Mouse (Mus musculus): ENCODE results near the gene Aplnr.

Gene Aplnr

GRCm38 (mm10) chr2:85137601-85138140, 1.6 kb downstream of the Aplnr start:
- DNase-seq (ENCODE audit: low spot score) = no peak

GRCm38 (mm10) chr2:85138143-85138542, 2.1 kb downstream of the Aplnr start:
- no peak for DNase-seq (ENCODE audit: low spot score)

DNA sequence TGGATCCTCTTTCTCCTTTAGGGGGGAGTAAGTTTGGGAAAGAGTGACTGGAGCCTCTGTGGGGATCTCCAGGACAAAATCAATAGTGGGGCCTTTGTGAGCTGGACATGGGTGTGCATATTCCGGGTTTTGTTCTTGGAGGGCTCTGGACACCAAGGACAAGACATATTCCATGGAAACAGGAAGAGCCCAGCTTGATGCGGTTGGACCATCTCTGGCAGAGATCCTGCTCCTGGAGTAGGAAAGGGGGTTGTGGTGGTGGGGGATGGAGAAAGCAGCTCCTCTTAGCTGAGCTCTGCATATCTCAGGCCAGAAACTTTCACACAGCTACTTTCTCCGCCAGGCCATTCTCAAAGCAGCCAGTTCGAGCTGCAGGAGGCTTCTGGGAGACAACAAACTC, 3.4 kb downstream of the Aplnr start:
- no peak for DNase-seq (ENCODE audit: low spot score)

- no peak for DNase-seq (ENCODE audit: low spot score)
These were observed 3.8 kb downstream of the Aplnr start for GRCm38 (mm10) chr2:85139846-85140245.

GRCm38 (mm10) chr2:85140833-85141232, 4.8 kb downstream of the Aplnr start:
- DNase-seq (ENCODE audit: low spot score) = no peak

- DNase-seq (ENCODE audit: low spot score) = no peak
These were observed 8.9 kb downstream of the Aplnr start for GRCm38 (mm10) chr2:85144908-85145307.

DNA sequence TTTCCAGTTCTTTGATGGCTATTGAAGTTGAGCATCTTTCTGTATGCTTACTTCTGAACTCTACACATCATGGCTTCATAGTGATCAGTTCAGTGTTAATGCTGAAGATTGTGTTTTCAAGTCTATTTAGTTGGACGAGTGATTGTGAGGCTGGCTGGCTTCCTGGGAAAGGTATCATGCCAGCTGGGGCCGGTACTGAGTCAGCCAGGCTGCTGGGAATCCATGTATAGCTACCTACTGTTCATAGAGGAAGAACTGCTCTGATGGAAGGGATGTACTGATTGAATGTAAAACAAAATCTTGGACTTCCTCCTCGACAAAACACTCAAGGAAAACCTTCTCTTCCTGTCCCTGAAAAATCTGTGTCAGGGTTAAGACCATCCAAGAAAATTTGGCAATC, 9.3 kb downstream of the Aplnr start:
- DNase-seq (ENCODE audit: low spot score) = no peak

DNA sequence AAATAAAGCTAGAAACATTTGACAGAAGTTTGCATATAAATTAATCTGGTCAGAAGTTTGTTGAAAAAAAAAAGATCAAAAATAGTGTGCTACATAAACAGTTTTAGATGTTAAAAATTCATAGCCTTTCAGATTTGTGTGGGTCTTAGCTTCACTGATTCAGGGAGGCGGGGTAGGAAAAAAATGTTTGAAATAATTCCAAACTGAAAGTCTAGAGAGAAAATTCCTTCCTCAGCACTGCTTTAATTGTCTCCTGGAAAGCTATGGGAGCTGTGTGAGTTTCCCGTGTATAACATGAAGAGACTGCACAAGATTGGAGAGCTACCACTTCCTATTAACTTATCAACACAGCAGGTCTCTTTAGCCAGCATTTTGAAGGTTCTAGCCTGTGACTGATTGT, 11.5 kb downstream of the Aplnr start:
- DNase-seq (ENCODE audit: low spot score) = no peak

DNA sequence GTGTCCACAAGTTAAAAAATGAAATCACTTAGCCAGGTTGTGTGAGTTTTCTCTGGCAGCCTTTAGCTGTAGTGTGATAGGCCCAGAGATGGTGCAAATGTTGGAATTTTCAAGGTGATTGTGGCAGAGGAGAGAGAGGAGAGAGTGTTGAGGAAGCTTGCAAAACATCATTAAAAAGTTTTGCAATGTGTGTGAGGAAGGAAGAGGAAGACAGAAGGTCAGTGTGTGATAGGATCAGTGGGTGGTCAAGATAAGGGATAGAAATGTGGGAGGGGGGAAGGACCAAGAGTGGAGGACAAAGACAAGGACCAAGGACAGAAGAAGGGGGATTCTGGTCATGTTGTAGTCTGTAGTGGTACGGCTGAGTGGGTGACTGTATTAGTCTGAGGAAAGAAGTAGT, 14.3 kb downstream of the Aplnr start:
- DNase-seq (ENCODE audit: low spot score) = no peak

- no peak for DNase-seq (ENCODE audit: low spot score)
These were observed 15.2 kb downstream of the Aplnr start for GRCm38 (mm10) chr2:85151233-85151632.

- DNase-seq (ENCODE audit: low spot score) = no peak
These were observed 19.3 kb downstream of the Aplnr start for GRCm38 (mm10) chr2:85155334-85155733.

- no peak for DNase-seq (ENCODE audit: low spot score)
These were observed 20.1 kb downstream of the Aplnr start for GRCm38 (mm10) chr2:85156136-85156535.

DNA sequence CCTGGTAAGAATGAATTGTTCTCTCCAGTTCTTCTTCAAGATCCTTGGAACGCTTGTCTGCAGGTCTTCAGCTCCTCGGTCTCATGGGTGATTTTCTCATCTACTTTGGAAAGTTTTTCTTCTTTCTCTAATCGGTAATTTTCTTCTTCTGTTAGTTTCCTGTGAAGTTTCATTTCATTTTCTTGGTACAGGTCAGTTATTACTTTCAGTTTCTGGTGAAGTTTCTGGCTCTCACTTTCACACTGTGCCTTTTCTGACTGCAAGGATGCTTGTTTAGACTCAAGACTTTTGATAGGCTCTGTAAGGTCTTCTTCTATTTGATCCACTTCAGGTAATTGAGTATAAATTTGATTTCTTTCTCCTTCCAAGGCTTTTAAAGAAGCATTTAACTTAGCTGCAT, 21.4 kb downstream of the Aplnr start:
- DNase-seq (ENCODE audit: low spot score) = no peak

GRCm38 (mm10) chr2:85160901-85161637, 25.0 kb downstream of the Aplnr start:
- no peak for DNase-seq (ENCODE audit: low spot score)

DNA sequence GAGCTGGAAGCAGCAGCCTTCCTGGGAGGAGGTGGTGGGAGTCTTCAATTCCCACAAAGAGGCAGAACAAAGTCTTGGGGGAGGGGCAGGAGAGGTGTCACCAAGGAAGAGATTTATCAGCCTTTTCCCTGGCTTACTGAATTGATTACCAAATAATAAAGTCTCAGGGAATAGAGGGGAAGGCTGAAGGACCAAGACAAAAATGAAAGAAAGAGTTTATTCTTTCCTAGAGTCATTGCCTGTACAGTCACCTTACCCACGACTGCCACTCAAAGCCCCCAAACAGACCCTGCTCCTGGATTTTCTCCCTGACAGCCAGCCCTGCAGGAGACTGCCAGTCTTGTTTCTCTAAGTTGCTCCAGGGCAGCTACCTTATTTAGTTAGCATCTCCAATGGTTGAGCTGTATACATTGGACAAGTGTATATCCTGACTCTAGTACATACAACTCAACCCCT, 25.6 kb downstream of the Aplnr start:
- DNase-seq (ENCODE audit: low spot score) = no peak

- no peak for DNase-seq (ENCODE audit: low spot score)
These were observed 27.5 kb downstream of the Aplnr start for GRCm38 (mm10) chr2:85163311-85164047.

GRCm38 (mm10) chr2:85167624-85168023, 31.6 kb downstream of the Aplnr start:
- no peak for DNase-seq (ENCODE audit: low spot score)

- DNase-seq (ENCODE audit: low spot score) = no peak
These were observed 32.3 kb downstream of the Aplnr start for GRCm38 (mm10) chr2:85168327-85168726.

GRCm38 (mm10) chr2:85172071-85172762, 36.2 kb downstream of the Aplnr start:
- no peak for DNase-seq (ENCODE audit: low spot score)

- DNase-seq (ENCODE audit: low spot score) = no peak
These were observed 36.7 kb downstream of the Aplnr start for GRCm38 (mm10) chr2:85172763-85173103.

DNA sequence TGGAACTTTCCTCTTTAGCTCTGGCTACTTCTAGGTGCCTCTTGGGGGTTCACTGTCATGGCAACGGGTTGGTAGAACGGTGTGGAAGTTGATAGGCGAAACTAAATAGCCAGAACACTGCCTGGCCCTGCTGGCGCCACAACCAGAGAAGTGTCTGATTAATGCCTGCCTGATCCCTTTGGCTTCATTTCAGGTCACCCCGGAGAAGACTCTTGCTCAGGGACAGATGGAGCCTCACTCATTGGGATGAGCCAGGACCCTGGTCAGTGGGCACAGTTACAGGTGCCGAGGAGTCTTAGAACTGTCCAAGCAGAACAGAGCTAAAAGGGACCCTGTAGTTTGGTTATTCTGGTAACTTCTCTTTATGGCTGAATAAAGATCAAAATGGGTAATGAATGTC, 37.5 kb downstream of the Aplnr start:
- DNase-seq (ENCODE audit: low spot score) = no peak

GRCm38 (mm10) chr2:85178139-85178800, 42.2 kb downstream of the Aplnr start:
- no peak for DNase-seq (ENCODE audit: low spot score)
